Mouse (Mus musculus): Measurements from ENCODE around the gene Abat.

The Abat gene

DNA sequence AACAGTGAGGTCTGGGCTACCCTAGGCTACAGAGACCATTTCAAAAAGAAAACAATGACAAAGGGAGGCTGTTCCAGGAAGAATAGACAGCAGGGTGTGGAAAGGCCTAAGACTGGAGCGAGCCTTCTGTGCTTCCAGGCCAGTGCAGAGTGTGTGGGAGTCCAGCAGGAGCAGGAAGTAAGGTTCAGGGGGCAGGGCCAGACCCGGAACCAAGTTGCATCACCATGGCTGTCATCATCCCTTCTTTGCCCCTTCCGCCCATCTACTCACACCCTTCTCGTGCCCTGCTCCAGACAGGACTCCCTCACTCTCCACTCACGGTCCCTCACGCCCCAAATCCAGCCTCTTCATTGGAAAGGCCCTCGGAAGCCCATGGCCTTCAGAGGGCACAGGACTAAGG is 154.0 kb downstream of the Abat start:
- no peaks in the 10 kb centered on the region for H3K9me3 ChIP-seq (ENCODE audit: low read length)
- peaks cover 53% of the 10 kb centered on the region for H3K36me3 ChIP-seq (ENCODE audit: insufficient read depth, low read length)
- H3K4me1 ChIP-seq (replicated peaks; ENCODE audit: low read depth, low read length): peaks cover 91% of the 10 kb centered on the region
- TF ChIP-seq NANOG (IDR thresholded peaks at IDR 0.05; ENCODE audit: borderline replicate concordance, low read length) (no peak), POU5F1 (IDR thresholded peaks at IDR 0.05; ENCODE audit: borderline replicate concordance, low read length) (no peak), CTCF (conservative IDR thresholded peaks at IDR 0.05; ENCODE audit: low read length) (no peak)
- 0 out of 2 replicates have a peak, but pooled peaks cover under 1% of the 10 kb centered on the region for H3K27me3 ChIP-seq (ENCODE audit: insufficient read depth, low read length)
- H3K4me3 ChIP-seq (replicated peaks; ENCODE audit: low read length): peak overlapping the region; percentile 54

DNA sequence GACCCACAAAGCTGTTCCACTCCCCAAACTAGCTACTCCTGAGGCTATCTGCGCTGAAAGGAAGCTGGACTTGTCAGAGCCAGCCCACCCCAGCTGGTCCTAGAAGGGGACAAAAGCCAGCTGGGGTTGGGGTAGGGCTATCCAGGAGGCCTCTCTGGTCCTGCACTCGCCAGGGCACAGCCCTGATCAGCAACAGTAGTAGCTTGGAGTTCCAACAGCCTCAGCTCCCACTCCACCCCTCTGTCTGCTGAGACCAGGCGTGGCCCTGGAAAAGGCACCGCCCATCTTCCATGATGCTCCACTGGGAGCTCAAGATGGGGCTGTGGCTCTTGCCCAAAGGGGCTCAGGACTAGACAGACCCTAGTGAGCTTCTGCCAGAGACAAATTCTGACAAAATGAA is 154.6 kb downstream of the Abat start:
- Histone ChIP-seq H3K36me3 (ENCODE audit: insufficient read depth, low read length) (peaks cover 47% of the 10 kb centered on the region), H3K4me3 (replicated peaks; ENCODE audit: low read length) (peak overlapping the region; percentile 54), H3K9me3 (ENCODE audit: low read length) (no peaks in the 10 kb centered on the region), H3K4me1 (replicated peaks; ENCODE audit: low read depth, low read length) (peaks cover 89% of the 10 kb centered on the region), H3K27me3 (ENCODE audit: insufficient read depth, low read length) (peaks cover 6% of the 10 kb centered on the region)
- TF ChIP-seq POU5F1 (IDR thresholded peaks at IDR 0.05; ENCODE audit: borderline replicate concordance, low read length): no peak
- TF ChIP-seq NANOG (IDR thresholded peaks at IDR 0.05; ENCODE audit: borderline replicate concordance, low read length): no peak
- no peak for TF ChIP-seq CTCF (conservative IDR thresholded peaks at IDR 0.05; ENCODE audit: low read length)

DNA sequence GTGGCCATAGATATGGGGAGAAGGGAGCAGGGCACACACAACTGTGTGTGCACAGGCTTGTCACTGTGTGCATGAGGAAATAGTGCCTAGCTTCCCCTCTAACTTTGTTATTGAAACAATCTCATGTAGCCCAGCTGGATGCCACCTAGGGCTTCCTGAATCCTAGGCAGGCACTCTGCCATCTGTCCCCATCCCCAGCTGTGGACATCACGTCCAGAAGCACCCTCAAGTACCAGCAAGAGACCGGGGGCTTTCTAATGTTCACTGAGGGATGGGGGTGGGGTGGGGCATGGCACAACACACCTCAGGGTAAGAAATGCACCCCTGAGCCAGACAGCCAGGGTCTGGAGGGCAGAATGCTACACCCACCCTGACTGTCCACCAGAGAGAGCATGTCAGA is 155.2 kb downstream of the Abat start:
- H3K4me1 ChIP-seq (replicated peaks; ENCODE audit: low read depth, low read length): peaks cover 87% of the 10 kb centered on the region
- peak overlapping the region; percentile 7; the same call in 1 of the 2 replicates for H3K4me3 ChIP-seq (replicated peaks; ENCODE audit: low read length)
- TF ChIP-seq POU5F1 (IDR thresholded peaks at IDR 0.05; ENCODE audit: borderline replicate concordance, low read length) (no peak), NANOG (IDR thresholded peaks at IDR 0.05; ENCODE audit: borderline replicate concordance, low read length) (no peak), CTCF (conservative IDR thresholded peaks at IDR 0.05; ENCODE audit: low read length) (no peak)
- H3K36me3 ChIP-seq (ENCODE audit: insufficient read depth, low read length): peaks cover 42% of the 10 kb centered on the region
- H3K27me3 ChIP-seq (ENCODE audit: insufficient read depth, low read length): peaks cover 11% of the 10 kb centered on the region
- H3K9me3 ChIP-seq (ENCODE audit: low read length): no peaks in the 10 kb centered on the region

DNA sequence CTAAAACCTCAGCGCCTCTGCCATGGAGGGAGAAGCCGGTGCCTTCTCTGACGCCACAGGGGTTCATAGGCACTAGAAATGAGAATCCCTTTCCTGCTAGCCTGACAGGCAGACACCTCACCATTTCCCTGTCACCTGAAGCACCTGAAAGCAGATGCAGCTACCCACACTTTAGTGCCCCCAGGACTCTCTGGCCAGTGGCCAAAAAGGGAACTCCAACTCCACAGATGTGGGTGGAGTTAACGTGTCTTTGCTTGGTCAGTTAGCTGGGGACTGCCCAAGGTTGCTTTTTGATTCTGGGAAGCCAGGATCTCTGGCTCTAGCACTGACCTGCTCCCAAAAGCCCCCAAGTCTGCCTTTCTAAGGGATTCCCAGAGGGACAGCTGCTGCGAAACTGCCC is 156.2 kb downstream of the Abat start:
- Histone ChIP-seq H3K4me3 (replicated peaks; ENCODE audit: low read length) (peak overlapping the region; percentile 52), H3K4me1 (replicated peaks; ENCODE audit: low read depth, low read length) (peaks cover 84% of the 10 kb centered on the region), H3K9me3 (ENCODE audit: low read length) (no peaks in the 10 kb centered on the region), H3K36me3 (ENCODE audit: insufficient read depth, low read length) (peaks cover 31% of the 10 kb centered on the region), H3K27me3 (ENCODE audit: insufficient read depth, low read length) (peaks cover 16% of the 10 kb centered on the region)
- TF ChIP-seq CTCF (conservative IDR thresholded peaks at IDR 0.05; ENCODE audit: low read length) (no peak), NANOG (IDR thresholded peaks at IDR 0.05; ENCODE audit: borderline replicate concordance, low read length) (no peak), POU5F1 (IDR thresholded peaks at IDR 0.05; ENCODE audit: borderline replicate concordance, low read length) (no peak)

DNA sequence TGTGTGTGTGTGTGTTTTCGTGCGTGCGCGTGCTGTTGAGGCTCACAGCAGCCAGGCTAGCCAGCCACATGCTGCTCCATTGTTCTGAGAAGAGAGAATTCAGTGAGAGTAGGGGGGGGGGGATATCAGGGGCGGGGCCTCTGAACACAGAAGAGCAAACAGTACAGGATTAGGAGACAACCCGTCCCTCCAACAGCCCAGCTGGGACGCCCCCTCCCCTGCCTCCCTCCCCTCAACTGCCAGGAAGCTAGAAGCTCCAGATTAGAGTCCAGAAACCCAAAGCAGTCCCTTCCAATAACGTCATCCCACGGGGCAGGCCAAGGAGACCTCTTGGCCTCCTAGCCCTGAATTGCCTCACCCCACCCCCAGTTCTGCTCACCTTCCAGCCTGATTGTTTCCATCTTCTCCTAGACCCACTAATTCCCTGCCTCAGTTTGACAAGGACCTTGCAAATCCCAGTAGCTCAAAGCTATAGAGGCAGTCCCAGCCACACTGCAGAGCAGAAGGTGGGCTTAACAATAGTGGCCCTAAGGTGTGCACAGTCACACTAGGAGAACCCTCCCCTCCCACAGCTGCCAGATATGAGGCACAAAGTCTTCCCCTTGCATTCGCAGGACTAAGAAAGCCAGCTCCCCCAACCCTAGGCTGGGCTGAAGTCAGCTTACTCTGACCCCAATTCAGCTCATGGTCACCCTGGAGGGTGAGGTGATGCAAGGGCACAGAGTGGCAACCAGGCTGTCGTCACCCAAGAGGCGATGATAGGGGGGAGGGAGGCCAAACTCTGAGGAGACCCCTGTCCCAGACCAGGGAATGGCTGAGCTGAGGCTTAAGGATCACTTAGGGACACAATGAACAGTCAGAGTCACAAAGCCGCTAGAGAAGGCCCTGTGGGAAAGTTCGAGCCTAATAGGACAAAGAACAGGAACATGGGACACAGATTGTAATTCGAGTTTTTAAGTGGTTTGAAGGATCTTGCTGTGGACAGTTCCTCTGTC is 157.1 kb downstream of the Abat start:
- Histone ChIP-seq H3K4me1 (replicated peaks; ENCODE audit: low read depth, low read length) (peaks cover 75% of the 10 kb centered on the region), H3K36me3 (ENCODE audit: insufficient read depth, low read length) (peaks cover 28% of the 10 kb centered on the region)
- TF ChIP-seq NANOG (IDR thresholded peaks at IDR 0.05; ENCODE audit: borderline replicate concordance, low read length) (no peak), POU5F1 (IDR thresholded peaks at IDR 0.05; ENCODE audit: borderline replicate concordance, low read length) (no peak), CTCF (conservative IDR thresholded peaks at IDR 0.05; ENCODE audit: low read length) (no peak)

More for the DNA sequence above, 157.1 kb downstream of the Abat start:
- Histone ChIP-seq H3K27me3 (ENCODE audit: insufficient read depth, low read length) (peaks cover 16% of the 10 kb centered on the region), H3K9me3 (ENCODE audit: low read length) (no peaks in the 10 kb centered on the region), H3K4me3 (replicated peaks; ENCODE audit: low read length) (peak overlapping the region; percentile 92)
